Mouse (Mus musculus) embryonic facial prominence, embryonic 14.5 days (tissue): ENCODE data around the gene Gm20388. TPM values are rescaled to one million over a fixed set of nuclear protein-coding genes. Genes with fewer than 3 reads are reported as not detected.

Experiments
- ATAC-seq: fragments of 200-750 bp; cut with Nextera tagmentation; 2 replicates; pipeline ENCODE4 v1.8.0; 2017; ENCODE audit warnings: low read depth, moderate number of reproducible peaks, moderate TSS enrichment
- DNase-seq: peaks from one replicate; pipeline ENCODE4 v3.0.0-alpha.2; 2015; ENCODE audit warnings: low spot score
- H3K27ac ChIP-seq: fragments of 300-500 bp; sonication (generic); replicated peaks from 2 replicates; pipeline ENCODE4 v1.5.1; 2014; ENCODE audit warnings: low read depth, mild to moderate bottlenecking, low read length, moderate library complexity
- H3K27me3 ChIP-seq: fragments of 300-500 bp; sonication (generic); replicated peaks from 2 replicates; pipeline ENCODE4 v1.6.1; 2014; ENCODE audit warnings: low read length; ENCODE audit not compliant: control insufficient read depth, insufficient read depth
- H3K36me3 ChIP-seq: fragments of 300-500 bp; sonication (generic); 2 replicates; pipeline ENCODE4 v1.6.1; 2014; ENCODE audit warnings: low read length, mixed read lengths; ENCODE audit not compliant: control insufficient read depth, insufficient read depth
- H3K4me1 ChIP-seq: fragments of 300-500 bp; sonication (generic); 2 replicates; pipeline ENCODE4 v1.6.1; 2014; ENCODE audit warnings: antibody characterized with exemption, low read length; ENCODE audit not compliant: control insufficient read depth, insufficient read depth
- H3K4me2 ChIP-seq: fragments of 300-500 bp; sonication (generic); 2 replicates; pipeline ENCODE4 v1.6.1; 2014; ENCODE audit warnings: low read depth, mild to moderate bottlenecking, low read length, moderate library complexity, mixed read lengths
- H3K4me3 ChIP-seq: fragments of 300-500 bp; sonication (generic); 2 replicates; pipeline ENCODE4 v1.5.1; 2014; ENCODE audit warnings: low read depth, mild to moderate bottlenecking, low read length
- H3K9ac ChIP-seq: fragments of 300-500 bp; sonication (generic); 2 replicates; pipeline ENCODE4 v1.6.1; 2014; ENCODE audit warnings: low read depth, mild to moderate bottlenecking, low read length, moderate library complexity, mixed read lengths
- H3K9me3 ChIP-seq: fragments of 300-500 bp; sonication (generic); 2 replicates; pipeline ENCODE4 v1.6.1; 2016; ENCODE audit warnings: low read length; ENCODE audit not compliant: control insufficient read depth
- WGBS: fragments of 180-500 bp; shearing (Covaris S2); extraction: QIAGEN DNeasy Blood & Tissue Kit; methylation state at CpG from one replicate; pipeline ENCODE4 v1.1.7; 2014; 5-methylcytosine and 5-hydroxymethylcytosine counted together
- polyA plus RNA-seq: library from polyadenylated mRNA; unstranded; fragments of >200 nt; fragmentation: Nextera tagmentation; extraction: Ambion mirVana; gene quantifications from 2 replicates; pipeline ENCODE4 v1.2.1, GENCODE M21; 2014

The Gm20388 gene
- polyA plus RNA-seq, 1 experiment from 2014 or later: not detected

- no peak overlapping the region for H3K4me2 ChIP-seq
- H3K9ac ChIP-seq: no peak overlapping the region
- peaks cover 9% of the 10 kb centered on the region for H3K4me1 ChIP-seq
- H3K9me3 ChIP-seq: no peaks in the 10 kb centered on the region
- no peak overlapping the region for H3K4me3 ChIP-seq
- DNase-seq (no peak), ATAC-seq (no peak)
- no peaks in the 10 kb centered on the region for H3K27me3 ChIP-seq
- 49% methylated on average over 7 of the region's 7 CpGs for WGBS
- no peaks in the 10 kb centered on the region for H3K36me3 ChIP-seq
- H3K27ac ChIP-seq: 0 out of 2 replicates have a peak overlapping the region, but pooled peaks have one; percentile 19
These were observed 3723.2 kb downstream of the Gm20388 start for GRCm38 (mm10) chr8:123633801-123634200.

DNA sequence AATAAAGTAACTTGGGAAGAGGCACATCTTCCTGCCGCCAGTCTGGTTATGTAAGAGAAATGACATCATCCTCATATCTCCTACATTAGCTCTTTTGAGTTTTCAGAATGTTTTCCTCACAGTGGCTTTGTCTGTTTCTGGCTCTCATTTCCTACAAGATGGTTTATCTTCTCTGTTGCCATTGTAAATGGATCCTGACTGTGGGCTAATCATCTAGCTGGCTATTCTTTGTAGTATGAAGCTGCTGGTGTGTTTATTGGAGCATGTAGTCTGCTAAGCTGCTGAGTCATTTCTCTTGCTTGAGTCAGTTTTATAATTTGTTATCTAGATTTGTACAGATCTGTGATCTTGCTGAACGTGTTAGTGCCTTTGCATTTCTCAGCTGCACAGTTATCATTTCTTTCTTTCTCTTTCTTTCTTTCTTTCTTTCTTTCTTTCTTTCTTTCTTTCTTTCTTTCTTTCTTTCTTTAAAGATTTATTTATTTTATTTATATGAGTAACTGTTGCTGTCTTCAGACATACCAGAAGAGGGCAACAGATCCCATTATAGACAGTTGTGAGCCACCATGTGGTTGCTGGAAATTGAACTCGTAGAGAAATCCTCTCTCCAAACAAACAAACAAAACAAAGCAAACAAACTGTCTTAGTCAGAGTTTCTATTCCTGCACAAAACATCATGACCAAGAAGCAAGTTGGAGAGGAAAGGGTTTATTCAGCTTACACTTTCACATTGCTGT lies 3723.9 kb downstream of the Gm20388 start:
- no peak overlapping the region for H3K4me2 ChIP-seq
- H3K27ac ChIP-seq: no peak overlapping the region
- WGBS: 43% methylated on average over 3 of the region's 3 CpGs
- H3K36me3 ChIP-seq: no peaks in the 10 kb centered on the region
- DNase-seq (peak; percentile 38), ATAC-seq (no peak)
- no peaks in the 10 kb centered on the region for H3K9me3 ChIP-seq
- H3K4me1 ChIP-seq: peaks cover 4% of the 10 kb centered on the region
- H3K9ac ChIP-seq: no peak overlapping the region
- H3K4me3 ChIP-seq: no peak overlapping the region
- no peaks in the 10 kb centered on the region for H3K27me3 ChIP-seq

- H3K4me2 ChIP-seq: no peak overlapping the region
- WGBS: 76% methylated on average over 11 of the region's 11 CpGs
- H3K27me3 ChIP-seq: no peaks in the 10 kb centered on the region
- H3K9me3 ChIP-seq: no peaks in the 10 kb centered on the region
- no peaks in the 10 kb centered on the region for H3K36me3 ChIP-seq
- H3K4me1 ChIP-seq: peaks cover 3% of the 10 kb centered on the region; the same call in 1 of the 2 replicates
- no peak overlapping the region for H3K4me3 ChIP-seq
- DNase-seq (no peak), ATAC-seq (no peak)
- H3K9ac ChIP-seq: no peak overlapping the region
- H3K27ac ChIP-seq: no peak overlapping the region
These were observed 3725.0 kb downstream of the Gm20388 start for GRCm38 (mm10) chr8:123635671-123636070.

- 17% methylated on average over 25 of the region's 25 CpGs for WGBS
- Histone ChIP-seq H3K27me3 (no peaks in the 10 kb centered on the region), H3K4me2 (peak overlapping the region; percentile 49), H3K4me3 (peak overlapping the region; percentile 18), H3K9ac (no peak overlapping the region; the same call in 1 of the 2 replicates), H3K9me3 (no peaks in the 10 kb centered on the region), H3K4me1 (no peaks in the 10 kb centered on the region), H3K36me3 (no peaks in the 10 kb centered on the region), H3K27ac (no peak overlapping the region)
- ATAC-seq (0 out of 2 replicates have a peak, but pooled peaks have one; percentile 33), DNase-seq (peak; percentile 86)
These were observed 3732.8 kb downstream of the Gm20388 start for GRCm38 (mm10) chr8:123643330-123644051.

- 78% methylated on average over 8 of the region's 9 CpGs for WGBS
- no peak overlapping the region for H3K27ac ChIP-seq
- H3K9ac ChIP-seq: no peak overlapping the region
- DNase-seq: no peak
- no peak overlapping the region for H3K4me2 ChIP-seq
- H3K27me3 ChIP-seq: no peaks in the 10 kb centered on the region
- no peaks in the 10 kb centered on the region for H3K36me3 ChIP-seq
- no peak for ATAC-seq
- no peaks in the 10 kb centered on the region for H3K4me1 ChIP-seq
- no peak overlapping the region for H3K4me3 ChIP-seq
- no peaks in the 10 kb centered on the region for H3K9me3 ChIP-seq
These were observed 3734.6 kb downstream of the Gm20388 start for GRCm38 (mm10) chr8:123645229-123645628.

GRCm38 (mm10) chr8:123648245-123649170 lies 3737.9 kb downstream of the Gm20388 start:
- WGBS: 49% methylated on average over 17 of the region's 17 CpGs
- ATAC-seq: no peak
- peaks cover 10% of the 10 kb centered on the region; the same call in 1 of the 2 replicates for H3K4me1 ChIP-seq
- no peaks in the 10 kb centered on the region for H3K36me3 ChIP-seq
- no peak for DNase-seq
- no peaks in the 10 kb centered on the region for H3K27me3 ChIP-seq
- no peak overlapping the region for H3K27ac ChIP-seq
- no peak overlapping the region for H3K4me2 ChIP-seq
- H3K9me3 ChIP-seq: no peaks in the 10 kb centered on the region
- no peak overlapping the region for H3K4me3 ChIP-seq
- no peak overlapping the region for H3K9ac ChIP-seq

DNA sequence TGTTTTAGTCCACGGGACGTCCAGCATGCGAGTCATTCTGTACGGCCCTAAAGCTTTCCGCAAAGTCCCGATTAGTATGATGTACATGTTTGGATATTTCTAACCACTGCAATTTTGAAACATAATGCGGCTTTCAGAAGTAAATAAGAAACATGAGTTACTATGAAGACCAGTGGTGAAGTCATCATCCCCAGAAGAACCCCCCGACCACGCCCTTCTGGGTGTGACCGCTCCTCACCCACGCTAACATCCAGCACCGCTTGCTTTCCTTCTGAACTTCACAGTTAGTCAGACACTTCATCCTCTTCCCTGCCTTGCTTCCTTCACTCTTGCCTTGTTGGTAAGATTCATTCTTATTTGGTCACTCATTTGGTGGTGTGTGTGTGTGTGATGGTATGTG lies 3738.8 kb downstream of the Gm20388 start:
- DNase-seq: no peak
- Histone ChIP-seq H3K27ac (no peak overlapping the region), H3K4me1 (peaks cover 10% of the 10 kb centered on the region), H3K9ac (no peak overlapping the region), H3K4me3 (no peak overlapping the region), H3K4me2 (no peak overlapping the region), H3K27me3 (no peaks in the 10 kb centered on the region), H3K9me3 (no peaks in the 10 kb centered on the region), H3K36me3 (no peaks in the 10 kb centered on the region)
- WGBS: 84% methylated on average over 12 of the region's 12 CpGs
- no peak for ATAC-seq

DNA sequence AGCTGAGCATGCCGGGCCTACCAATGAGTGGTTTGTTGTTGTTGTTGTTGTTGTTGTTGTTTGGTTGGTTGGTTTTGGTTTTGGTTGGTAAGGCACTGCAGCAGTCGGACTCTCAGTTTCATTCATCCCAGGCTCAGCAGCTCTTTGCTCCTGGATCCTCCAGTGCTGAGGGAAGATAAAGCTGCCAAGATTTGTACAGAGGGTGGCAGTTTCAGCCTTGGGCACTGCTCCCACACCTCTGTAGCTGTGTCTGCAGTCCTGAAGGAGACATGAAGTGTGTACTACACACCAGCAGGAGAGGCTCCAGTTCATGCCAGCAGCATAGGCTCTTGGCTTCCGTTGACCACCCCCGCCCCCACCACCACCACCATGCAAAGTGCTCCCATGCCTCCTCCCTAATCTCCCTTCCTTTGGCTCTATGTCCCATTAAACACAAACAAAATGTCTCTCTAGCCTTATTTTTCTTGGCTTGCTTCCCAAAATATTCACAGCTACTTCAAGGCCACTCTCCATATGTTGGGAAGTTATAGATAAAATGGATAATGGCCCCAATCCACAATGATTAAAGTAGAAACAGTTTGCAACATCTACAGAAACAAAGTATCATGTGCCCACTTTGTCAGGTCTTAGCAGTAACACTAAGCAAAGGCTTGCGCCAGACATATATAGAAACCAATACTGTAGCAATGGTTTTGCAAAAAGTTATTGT lies 3740.9 kb downstream of the Gm20388 start:
- Histone ChIP-seq H3K36me3 (peaks cover 7% of the 10 kb centered on the region; the same call in 1 of the 2 replicates), H3K4me2 (no peak overlapping the region), H3K27ac (no peak overlapping the region), H3K4me3 (no peak overlapping the region), H3K9ac (no peak overlapping the region), H3K9me3 (no peaks in the 10 kb centered on the region), H3K27me3 (no peaks in the 10 kb centered on the region), H3K4me1 (peaks cover 18% of the 10 kb centered on the region)
- ATAC-seq (no peak), DNase-seq (no peak)
- WGBS: 86% methylated on average over 5 of the region's 5 CpGs
